Mouse (Mus musculus) embryo, embryonic 10 days (tissue): ENCODE data around the gene Aph1c.
"Not testable (repeated sequence)": the region's sequence is repeated elsewhere in the genome, so short reads cannot be mapped to it uniquely, and the experiment has no call there.

Experiments
- DNase-seq: peaks from one replicate; pipeline ENCODE4 v3.0.0-alpha.2; 2015; ENCODE audit warnings: low spot score

The Aph1c gene

DNA sequence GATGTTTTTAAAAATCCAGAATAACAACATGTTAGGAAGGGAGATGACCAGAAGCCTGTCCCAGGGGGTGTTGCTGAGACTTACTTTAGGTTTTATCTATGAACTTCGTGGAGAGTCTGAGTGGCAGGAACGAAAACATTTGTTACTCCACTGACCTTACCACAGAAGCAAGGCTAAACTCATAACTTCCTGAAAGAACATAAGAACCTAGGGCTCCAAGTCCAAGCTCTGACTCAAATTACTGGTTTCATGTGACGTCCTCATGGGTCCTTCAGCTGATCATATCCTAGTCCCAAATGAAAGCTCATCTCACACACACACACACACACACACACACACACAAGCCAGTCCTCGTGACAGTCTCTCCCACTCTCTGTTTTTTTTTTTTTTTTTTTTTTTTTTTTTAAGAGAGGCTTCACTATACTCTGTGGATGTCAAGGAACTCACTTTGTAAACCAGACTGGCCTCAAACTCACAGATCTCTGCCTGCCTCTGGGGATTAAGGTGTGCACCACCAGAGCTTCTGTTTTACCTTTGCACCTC lies 2.1 kb downstream of the Aph1c start:
- no peak for DNase-seq

DNA sequence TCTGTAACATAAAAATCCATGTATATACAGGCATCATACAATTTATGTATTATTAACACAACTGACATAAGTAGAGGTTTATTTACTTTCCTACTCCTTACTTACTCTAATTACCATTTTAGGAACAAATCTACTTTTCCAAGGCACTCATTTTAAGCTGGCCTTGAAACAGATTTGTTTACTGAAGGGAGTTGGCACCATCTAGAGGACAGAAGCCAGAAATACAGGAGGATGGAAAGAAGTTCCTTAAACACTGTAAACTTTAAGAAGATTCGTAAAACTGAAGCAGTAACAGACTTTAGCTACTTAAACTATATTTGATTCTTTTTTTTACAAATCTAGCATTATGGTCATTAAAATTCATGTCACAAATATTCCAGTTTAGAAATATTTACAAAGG lies 8.5 kb downstream of the Aph1c start:
- peak; percentile 76 for DNase-seq

DNA sequence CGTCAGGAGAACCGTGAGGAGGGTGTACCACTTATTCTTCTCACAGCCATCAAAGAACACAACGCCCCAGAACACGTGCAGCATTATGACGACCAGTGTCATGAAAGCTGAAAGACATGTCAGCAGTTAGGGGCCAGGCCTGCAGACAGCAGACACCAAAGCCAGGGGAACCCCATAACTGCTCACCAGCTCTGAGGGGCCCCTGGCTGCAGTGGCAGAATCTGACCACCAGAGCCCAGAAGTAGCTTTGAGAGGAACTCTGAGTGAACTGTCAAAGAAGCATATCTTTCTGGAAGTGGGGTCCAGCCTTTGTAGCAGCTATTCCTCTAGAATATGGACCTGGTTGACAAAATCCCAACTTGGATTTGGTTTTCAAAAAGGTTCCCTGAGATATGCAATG lies 12.3 kb downstream of the Aph1c start:
- not testable (repeated sequence) for DNase-seq

DNA sequence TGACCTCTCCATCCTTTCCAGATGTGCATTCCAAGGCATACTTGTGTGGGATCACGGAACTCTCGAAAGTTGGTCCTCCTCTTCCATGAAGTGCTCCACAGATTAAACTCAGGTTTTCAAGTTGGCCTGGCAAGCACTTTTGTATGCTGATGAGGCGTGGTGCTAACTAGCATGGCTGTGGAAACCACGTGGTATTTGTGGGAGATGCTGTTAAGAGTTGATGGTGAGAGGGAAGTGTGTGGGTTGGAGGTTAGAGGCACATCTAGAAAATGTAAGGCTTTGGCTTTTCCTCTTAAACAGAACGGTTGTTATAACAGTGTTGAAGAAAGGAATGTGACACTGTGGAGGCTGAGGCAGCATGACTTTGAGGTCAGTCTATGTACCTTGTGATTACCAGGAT lies 13.5 kb downstream of the Aph1c start:
- DNase-seq = no peak

DNA sequence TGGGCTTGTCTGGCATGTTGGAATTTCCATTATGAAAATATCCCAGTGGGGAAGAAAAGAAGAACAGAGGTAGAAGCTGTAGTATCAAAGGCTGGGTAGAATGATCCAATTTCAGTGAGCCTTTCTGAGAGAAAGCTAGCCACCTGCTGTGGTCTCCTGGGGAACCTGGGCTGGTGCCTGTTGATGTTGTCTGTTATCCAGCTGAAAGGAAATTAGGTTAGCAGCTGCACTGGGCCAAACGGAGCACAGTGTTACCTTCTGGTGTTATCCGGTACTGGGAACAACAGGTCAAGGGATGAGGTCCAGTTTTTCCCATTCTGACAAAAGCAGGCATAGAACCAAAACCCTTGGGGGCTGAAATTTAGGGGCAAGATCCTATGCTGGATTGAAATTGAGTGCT lies 21.1 kb downstream of the Aph1c start:
- no peak for DNase-seq

DNA sequence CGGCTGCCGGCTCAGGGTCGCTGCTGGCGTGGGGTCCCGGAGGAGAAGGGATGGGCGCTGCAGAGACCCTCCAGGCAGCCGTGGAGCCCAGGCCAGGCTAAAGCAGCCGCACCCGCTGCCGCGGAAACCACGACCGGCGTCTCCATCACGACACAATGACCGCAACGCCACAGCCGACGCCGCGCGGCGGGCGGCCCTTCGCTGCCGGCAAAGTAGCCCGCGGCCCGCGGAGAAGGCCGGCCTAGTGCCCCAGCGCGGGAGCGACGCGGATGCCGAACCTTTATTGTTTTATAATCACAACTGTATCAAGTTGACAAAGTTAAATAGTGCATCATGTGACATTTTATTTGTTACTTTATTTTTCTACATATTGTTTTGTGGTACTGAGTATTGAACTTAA lies 28.6 kb downstream of the Aph1c start:
- not testable (repeated sequence) for DNase-seq

DNA sequence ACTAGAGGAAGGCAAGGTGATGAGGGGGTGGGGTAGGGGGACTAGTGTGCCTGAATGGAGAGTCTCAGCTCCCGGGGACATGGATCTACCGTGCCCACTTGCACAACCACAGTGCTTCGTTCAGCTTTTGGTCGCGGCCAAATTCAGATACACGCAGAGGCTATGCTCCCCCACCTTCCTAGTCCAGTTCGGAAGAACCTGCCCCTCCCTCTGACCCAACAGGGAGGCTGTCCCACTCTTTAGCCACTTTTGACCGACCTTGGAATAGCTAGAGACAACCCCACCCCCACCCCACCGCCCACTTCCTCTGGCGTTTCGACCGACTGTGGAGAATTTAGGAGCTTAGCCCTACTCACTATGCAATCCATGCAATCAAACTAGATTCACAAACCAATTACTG lies 32.6 kb downstream of the Aph1c start:
- DNase-seq = no peak

DNA sequence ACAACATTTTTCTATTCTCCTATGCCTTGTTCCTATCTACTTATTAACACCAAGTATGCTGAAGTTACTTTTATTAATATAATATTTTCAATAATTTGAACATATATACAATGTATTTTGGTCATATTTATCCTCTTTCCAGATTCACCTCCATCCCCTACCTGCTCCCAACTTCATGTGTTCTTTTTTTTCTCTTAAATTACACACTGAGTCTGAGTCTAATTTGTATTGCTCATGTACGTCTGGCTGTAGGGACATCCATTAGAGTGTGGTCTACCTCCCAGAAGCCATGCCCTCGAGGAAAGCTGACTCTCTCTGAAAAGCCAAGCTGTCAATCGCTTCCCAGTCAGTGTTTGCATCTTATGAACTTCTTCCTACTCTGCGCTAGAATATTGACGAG lies 37.8 kb downstream of the Aph1c start, which contains the start of gene Gm10647:
Gm10647 (plus strand) TSS at position 301 of the 400 bp plus-strand sequence.
- no peak for DNase-seq

DNA sequence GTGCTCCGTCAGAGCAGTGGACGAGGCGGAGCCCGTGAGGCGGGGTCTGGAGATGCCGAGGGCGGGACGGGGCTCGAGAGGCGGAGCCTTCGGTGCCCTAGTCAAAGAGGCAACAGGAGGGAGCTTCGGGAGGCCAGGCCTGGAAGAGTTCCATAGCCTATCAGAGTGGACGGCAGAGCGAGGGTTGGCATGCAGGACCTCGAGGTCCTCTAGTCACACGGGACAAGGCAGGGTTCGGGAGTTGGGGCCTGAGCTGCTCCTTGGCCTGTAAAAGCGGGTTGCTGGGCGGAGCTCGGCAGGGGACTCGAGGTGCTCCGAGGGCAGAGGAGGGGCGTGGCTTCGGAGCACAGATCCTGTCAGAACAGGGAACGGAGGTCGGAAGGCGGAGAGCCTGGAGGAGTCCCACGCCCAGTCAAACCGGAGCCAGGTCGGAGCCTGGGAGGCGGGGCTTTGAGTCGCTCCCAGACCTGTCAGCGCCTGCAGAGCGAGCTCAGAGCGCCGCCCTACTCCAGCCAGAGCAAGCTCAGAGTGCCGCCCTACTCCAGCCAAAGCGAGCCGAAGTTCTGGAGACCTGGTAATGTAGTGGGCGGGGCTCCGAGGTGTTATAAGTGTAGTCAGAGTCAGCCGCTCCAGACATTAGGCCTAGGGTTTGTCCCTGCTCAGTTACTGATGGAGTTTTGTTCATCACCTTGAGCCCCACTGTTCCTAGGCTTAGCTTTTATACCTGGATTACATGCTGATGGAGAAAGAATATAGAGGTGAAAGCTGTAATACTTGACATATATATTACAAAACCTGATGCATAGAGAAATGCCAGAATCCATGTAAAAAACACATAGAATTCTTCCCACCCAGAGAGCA lies 38.8 kb downstream of the Aph1c start, which contains the start of gene Aph1b:
Aph1b (minus strand) TSS at position 27 of the 861 bp plus-strand sequence.
- DNase-seq = peak; percentile 98

DNA sequence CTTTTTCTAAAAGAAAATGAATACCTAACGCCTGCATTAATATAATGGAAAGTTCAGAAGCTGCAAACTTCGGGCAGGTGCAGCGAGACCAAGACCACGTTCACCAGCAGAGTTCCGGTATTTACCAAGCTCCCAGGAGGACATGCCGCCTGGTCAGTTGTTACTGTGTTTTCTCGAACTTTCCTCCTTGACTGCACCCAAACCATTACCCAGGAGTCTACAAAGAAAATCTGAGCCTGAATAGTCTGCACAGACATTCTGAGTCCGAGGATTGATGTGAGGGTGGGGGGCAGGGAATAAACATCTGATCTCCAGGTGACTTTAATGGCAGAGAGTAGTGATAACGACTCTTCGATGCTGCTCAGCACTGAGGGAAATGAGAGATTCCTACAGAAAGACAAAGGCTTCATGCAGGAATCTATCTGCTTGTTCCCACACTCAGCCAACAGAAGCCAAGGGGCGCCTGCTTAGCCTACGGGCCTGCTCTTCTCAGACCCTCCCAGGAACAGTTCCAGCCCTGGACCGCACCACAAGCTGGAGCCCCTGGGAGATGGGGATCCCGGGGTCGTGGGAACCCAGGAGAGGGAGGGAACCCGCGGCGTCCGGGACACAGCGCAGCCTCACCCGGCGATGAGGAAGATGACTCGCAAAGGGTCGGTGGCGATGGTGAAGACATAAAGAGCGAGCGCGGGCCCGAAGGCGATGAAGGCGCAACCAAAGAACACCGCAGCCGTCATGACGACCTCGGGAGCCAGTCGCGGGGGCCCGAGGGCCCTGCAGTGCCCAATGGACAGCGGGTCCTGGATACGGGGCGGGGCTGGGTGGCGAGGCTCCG lies 39.7 kb downstream of the Aph1c start:
- no peak for DNase-seq

DNA sequence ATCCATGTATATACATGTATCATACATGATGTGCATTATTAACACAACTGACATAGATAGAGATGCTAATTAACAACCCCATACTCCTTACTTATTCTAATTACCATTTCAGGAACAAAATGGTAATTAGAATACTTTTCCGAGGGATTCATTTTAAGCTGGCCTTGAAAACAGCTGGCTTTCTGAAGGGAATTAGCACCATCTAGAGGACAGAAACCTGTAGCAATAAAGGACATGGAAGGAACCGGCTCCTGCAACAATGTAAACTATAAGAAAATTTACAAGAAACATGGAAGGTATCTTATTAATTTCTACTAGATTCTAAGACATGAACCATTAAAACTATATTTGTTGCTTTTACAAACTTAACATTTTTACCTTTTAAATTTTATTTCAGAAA lies 46.7 kb downstream of the Aph1c start:
- peak; percentile 69 for DNase-seq

DNA sequence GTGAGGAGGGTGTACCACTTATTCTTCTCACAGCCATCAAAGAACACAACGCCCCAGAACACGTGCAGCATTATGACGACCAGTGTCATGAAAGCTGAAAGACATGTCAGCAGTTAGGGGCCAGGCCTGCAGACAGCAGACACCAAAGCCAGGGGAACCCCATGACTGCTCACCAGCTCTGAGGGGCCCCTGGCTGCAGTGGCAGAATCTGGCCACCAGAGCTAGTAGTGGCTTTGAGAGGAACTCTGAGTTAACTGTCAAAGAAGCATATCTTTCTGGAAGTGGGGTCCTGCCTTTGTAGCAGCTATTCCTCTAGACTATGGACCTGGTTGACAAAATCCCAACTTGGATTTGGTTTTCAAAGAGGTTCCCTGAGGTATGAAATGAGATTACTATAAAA lies 50.0 kb downstream of the Aph1c start:
- DNase-seq = not testable (repeated sequence)

DNA sequence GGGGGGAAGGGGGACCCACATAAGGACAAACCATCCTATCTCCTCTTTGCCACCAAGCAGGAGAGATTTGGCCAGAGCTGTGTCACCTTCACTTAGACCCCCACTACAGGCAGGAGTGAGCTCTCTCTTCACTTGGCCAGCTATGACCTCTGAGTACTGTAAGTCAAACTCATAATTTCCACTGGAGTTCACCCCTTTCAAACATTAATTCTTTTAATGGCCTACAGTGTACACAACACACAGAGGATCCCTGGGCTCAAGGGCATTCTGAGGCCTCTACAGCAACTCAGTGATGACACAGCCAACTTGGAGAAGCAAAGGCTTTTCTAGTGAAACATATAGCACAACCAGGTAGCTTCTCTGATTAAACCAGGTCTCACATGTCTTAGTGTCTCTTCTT lies 63.8 kb downstream of the Aph1c start:
- no peak for DNase-seq

DNA sequence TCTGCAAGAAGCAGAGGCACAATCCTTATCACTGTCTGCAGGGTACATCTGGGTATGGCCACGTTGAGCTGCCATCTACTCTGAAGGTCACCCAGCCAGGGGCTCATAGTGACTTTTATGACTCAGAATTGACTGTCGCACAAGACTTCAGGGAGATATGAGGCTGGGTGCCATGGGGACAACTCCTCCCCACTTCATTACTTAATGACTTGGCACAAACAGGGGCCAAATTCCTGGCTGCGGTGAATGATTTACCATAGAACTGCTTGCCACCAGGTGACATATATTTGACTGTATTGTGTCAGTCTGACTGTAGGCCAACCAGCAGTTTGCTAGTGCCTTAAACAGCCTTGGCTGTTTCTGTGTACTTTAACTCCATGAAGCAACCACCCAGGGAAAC lies 65.3 kb downstream of the Aph1c start:
- no peak for DNase-seq

DNA sequence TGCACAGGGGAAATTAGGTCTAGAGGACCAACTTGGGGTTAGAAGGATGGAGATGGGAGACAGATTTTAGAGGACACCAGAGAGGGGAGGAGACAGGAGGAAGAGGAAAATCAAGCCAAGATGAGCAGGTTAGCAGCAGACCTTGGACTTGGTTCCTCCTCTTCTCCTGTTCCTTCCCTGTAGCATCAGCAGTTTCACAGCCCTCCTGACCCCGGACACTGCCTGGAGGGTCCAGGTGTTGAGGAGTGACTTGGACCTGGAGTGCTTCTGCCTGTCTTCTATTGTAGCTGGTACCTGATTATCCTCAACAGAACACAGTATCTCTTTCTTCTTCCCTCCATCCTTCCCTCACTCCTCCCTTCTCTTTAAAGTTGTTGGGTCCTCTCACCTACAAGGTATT lies 65.8 kb downstream of the Aph1c start:
- DNase-seq = no peak
